Mouse (Mus musculus): ENCODE data around the gene Galnt10. TPM values are rescaled to one million over a fixed set of nuclear protein-coding genes. Genes with fewer than 3 reads are reported as not detected.
A peak's percentile ranks its signal among the peaks of the same experiment; 100 is the strongest.

Galnt10 gene
- total and polyA plus RNA-seq, 3 experiments = 0.07 to 0.85 TPM; not detected in 1

DNA sequence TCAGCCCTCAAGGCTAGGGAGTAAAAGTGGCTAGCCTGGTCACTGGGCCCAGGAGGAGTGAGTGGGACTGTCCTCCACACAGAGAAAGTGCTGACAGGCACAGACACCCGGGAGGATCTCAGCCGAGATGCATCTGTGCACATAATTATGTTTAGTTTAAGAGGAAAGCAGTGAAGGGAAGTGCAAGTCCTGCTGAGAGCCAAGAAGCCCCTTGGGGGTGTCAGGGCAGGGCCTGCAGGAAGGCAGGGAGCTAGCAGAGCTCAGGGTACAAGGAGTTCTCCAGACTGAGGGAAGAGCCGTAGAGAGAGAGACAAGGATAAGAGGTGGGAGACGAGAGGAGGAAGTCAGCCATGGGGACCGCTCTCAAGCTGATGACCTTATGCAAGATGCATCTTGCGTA lies 130.6 kb downstream of the Galnt10 start:
- no peak for DNase-seq (ENCODE audit: extremely low read depth)
- in situ Hi-C loops (cut with MboI; ENCODE audit: low pct_ligation_motif_present, low pct_unique_long_range_greater_than_20kb, low sequenced_read_pairs) (no loop called here), dilution Hi-C loops (cut with MboI; ENCODE audit: extremely low pct_ligation_motif_present, extremely low pct_unique_long_range_greater_than_20kb, low sequenced_read_pairs) (no loop called here)
- Histone ChIP-seq H3K36me3 (replicated peaks in 1 of 2; ENCODE audit: control insufficient read depth in 1 of 2, insufficient read depth in 1 of 2, low read length in 1 of 2) (no peaks in the 10 kb centered on the region), H3K9me3 (replicated peaks; ENCODE audit: low read length) (no peaks in the 10 kb centered on the region), H3K79me2 (replicated peaks; ENCODE audit: control insufficient read depth, extremely low read depth, insufficient read depth, poor library complexity, severe bottlenecking) (no peaks in the 10 kb centered on the region), H3K4me1 (ENCODE audit: control insufficient read depth in 1 of 2, insufficient read depth in 2 of 2) (peaks cover 0 to 4% of the 10 kb centered on the region in 2 experiments; a peak in 1 of 4 replicates), H3K4me3 (replicated peaks in 1 of 3; ENCODE audit: low read depth in 2 of 3, low read length in 2 of 3, poor library complexity in 1 of 3) (no peak overlapping the region), H3K27me3 (replicated peaks) (peaks cover 96% of the 10 kb centered on the region), H3K4me2 (ENCODE audit: insufficient read depth, low read depth, poor library complexity, severe bottlenecking) (no peak overlapping the region), H3K27ac (ENCODE audit: insufficient read depth, low read depth) (no peak overlapping the region), H3K9ac (ENCODE audit: insufficient read depth, low read depth) (no peak overlapping the region)
- no peak for TF ChIP-seq CHD2 (IDR thresholded peaks at IDR 0.05; ENCODE audit: low read length)
- TF ChIP-seq EP300 (IDR thresholded peaks at IDR 0.05; ENCODE audit: low read length) = no peak

DNA sequence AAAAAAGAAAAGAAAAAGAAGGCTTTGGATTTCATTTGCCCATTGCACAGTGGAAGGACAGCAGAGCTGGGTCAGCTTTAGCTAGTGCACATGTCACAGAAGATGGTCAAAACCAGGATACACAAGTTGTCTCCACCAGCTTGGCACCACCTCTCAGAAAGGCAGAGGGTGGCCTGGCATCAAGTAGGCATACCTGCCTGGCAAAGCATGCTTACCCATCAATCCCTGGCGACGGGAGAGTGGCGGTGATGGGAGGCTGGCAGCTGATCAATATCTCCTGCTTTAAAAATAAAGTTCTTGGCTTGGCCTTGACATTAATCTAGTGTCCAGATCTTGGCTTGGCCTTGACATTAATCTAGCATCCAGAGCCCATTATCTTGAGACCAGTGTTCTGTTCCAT lies 131.3 kb downstream of the Galnt10 start:
- in situ Hi-C loops (cut with MboI; ENCODE audit: low pct_ligation_motif_present, low pct_unique_long_range_greater_than_20kb, low sequenced_read_pairs) = no loop called here
- Histone ChIP-seq H3K4me3 (replicated peaks in 1 of 3; ENCODE audit: low read depth in 2 of 3, low read length in 2 of 3, poor library complexity in 1 of 3) (no peak overlapping the region), H3K4me1 (ENCODE audit: control insufficient read depth in 1 of 2, insufficient read depth in 2 of 2) (no peaks in the 10 kb centered on the region), H3K9me3 (replicated peaks; ENCODE audit: low read length) (no peaks in the 10 kb centered on the region), H3K79me2 (replicated peaks; ENCODE audit: control insufficient read depth, extremely low read depth, insufficient read depth, poor library complexity, severe bottlenecking) (no peaks in the 10 kb centered on the region), H3K9ac (ENCODE audit: insufficient read depth, low read depth) (no peak overlapping the region), H3K36me3 (replicated peaks in 1 of 2; ENCODE audit: control insufficient read depth in 1 of 2, insufficient read depth in 1 of 2, low read length in 1 of 2) (no peaks in the 10 kb centered on the region), H3K27me3 (replicated peaks) (peaks cover 96% of the 10 kb centered on the region), H3K27ac (ENCODE audit: insufficient read depth, low read depth) (no peak overlapping the region), H3K4me2 (ENCODE audit: insufficient read depth, low read depth, poor library complexity, severe bottlenecking) (no peak overlapping the region)
- dilution Hi-C loops (cut with MboI; ENCODE audit: extremely low pct_ligation_motif_present, extremely low pct_unique_long_range_greater_than_20kb, low sequenced_read_pairs) = no loop called here
- TF ChIP-seq MYC (IDR thresholded peaks at IDR 0.05; ENCODE audit: low read depth, low read length) = no peak
- no peak for TF ChIP-seq MEF2A (IDR thresholded peaks at IDR 0.05; ENCODE audit: borderline replicate concordance, low read depth, low read length)
- TF ChIP-seq TCF12 (IDR thresholded peaks at IDR 0.05; ENCODE audit: low read depth, low read length) = no peak
- TF ChIP-seq SIN3A (IDR thresholded peaks at IDR 0.05; ENCODE audit: low read length) = no peak
- TF ChIP-seq MXI1 (IDR thresholded peaks at IDR 0.05; ENCODE audit: low read depth, low read length) = no peak
- TF ChIP-seq GABPA (IDR thresholded peaks at IDR 0.05; ENCODE audit: insufficient replicate concordance, low read depth, low read length) = no peak
- no peak for TF ChIP-seq UBTF (IDR thresholded peaks at IDR 0.05; ENCODE audit: low read depth, low read length)
- no peak for DNase-seq (ENCODE audit: extremely low read depth)

DNA sequence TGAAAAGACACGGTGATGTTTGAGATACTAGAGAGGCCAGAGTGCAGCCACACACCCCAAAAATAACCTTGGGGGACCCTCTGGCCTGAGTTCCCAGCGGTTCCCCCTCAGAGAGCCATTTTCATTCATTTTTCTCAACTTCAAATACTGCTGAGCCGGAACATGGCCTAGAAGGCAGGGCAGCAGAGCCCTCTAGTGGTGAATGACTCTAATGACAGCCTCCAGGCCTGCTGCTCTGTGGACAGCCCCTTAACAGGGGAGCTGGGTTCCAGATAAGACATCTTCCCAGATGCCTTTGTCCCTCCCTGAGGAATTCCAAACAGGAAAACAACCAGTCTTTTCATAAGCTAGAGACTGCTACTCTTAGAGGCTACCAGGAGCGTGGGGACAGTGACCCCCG lies 133.1 kb downstream of the Galnt10 start:
- H3K27ac ChIP-seq (ENCODE audit: insufficient read depth, low read depth) = no peak overlapping the region
- no peak overlapping the region for H3K4me2 ChIP-seq (ENCODE audit: insufficient read depth, low read depth, poor library complexity, severe bottlenecking)
- H3K9ac ChIP-seq (ENCODE audit: insufficient read depth, low read depth) = no peak overlapping the region
- dilution Hi-C loops (cut with MboI; ENCODE audit: extremely low pct_ligation_motif_present, extremely low pct_unique_long_range_greater_than_20kb, low sequenced_read_pairs) = no loop called here
- in situ Hi-C loops (cut with MboI; ENCODE audit: low pct_ligation_motif_present, low pct_unique_long_range_greater_than_20kb, low sequenced_read_pairs) = no loop called here
- no peaks in the 10 kb centered on the region for H3K36me3 ChIP-seq (replicated peaks in 1 of 2; ENCODE audit: control insufficient read depth in 1 of 2, insufficient read depth in 1 of 2, low read length in 1 of 2)
- H3K27me3 ChIP-seq (replicated peaks) = peaks cover 93% of the 10 kb centered on the region
- H3K79me2 ChIP-seq (replicated peaks; ENCODE audit: control insufficient read depth, extremely low read depth, insufficient read depth, poor library complexity, severe bottlenecking) = no peaks in the 10 kb centered on the region
- no peak overlapping the region for H3K4me3 ChIP-seq (replicated peaks in 1 of 3; ENCODE audit: low read depth in 2 of 3, low read length in 2 of 3, poor library complexity in 1 of 3)
- H3K9me3 ChIP-seq (replicated peaks; ENCODE audit: low read length) = no peaks in the 10 kb centered on the region
- H3K4me1 ChIP-seq (ENCODE audit: control insufficient read depth in 1 of 2, insufficient read depth in 2 of 2) = no peaks in the 10 kb centered on the region
- peak; percentile 74 for DNase-seq (ENCODE audit: extremely low read depth)
- TF ChIP-seq MAX (IDR thresholded peaks at IDR 0.05; ENCODE audit: low read length) = no peak
- TF ChIP-seq IRF4 (IDR thresholded peaks at IDR 0.05; ENCODE audit: low read depth, low read length) = peak; percentile 64; the same call in 1 of the 2 replicates
- TF ChIP-seq RAD21 (IDR thresholded peaks at IDR 0.05; ENCODE audit: low read depth, low read length) = peak; percentile 99
- TF ChIP-seq USF1 (IDR thresholded peaks at IDR 0.05; ENCODE audit: low read depth, low read length) = no peak
- TF ChIP-seq KAT2A (IDR thresholded peaks at IDR 0.05; ENCODE audit: insufficient replicate concordance, low read length) = no peak
- no peak for TF ChIP-seq NRF1 (IDR thresholded peaks at IDR 0.05; ENCODE audit: low read depth, low read length)
- TF ChIP-seq USF2 (conservative IDR thresholded peaks at IDR 0.05; ENCODE audit: low read depth, low read length) = no peak
- no peak for TF ChIP-seq PAX5 (IDR thresholded peaks at IDR 0.05; ENCODE audit: low read length)
- TF ChIP-seq SIN3A (IDR thresholded peaks at IDR 0.05; ENCODE audit: low read length) = 0 out of 2 replicates have a peak, but pooled peaks have one; percentile 38
- no peak for TF ChIP-seq ZNF384 (IDR thresholded peaks at IDR 0.05; ENCODE audit: low read depth, low read length)
- no peak for TF ChIP-seq JUN (IDR thresholded peaks at IDR 0.05; ENCODE audit: insufficient read depth, low read depth, low read length)
- TF ChIP-seq RCOR1 (conservative IDR thresholded peaks at IDR 0.05; ENCODE audit: low read depth, low read length) = no peak
- 0 out of 2 replicates have a peak, but pooled peaks have one; percentile 74 for TF ChIP-seq MAFK (IDR thresholded peaks at IDR 0.05; ENCODE audit: insufficient replicate concordance, low read length)
- peak; percentile 19; the same call in 1 of the 2 replicates for TF ChIP-seq MAZ (IDR thresholded peaks at IDR 0.05; ENCODE audit: low read depth, low read length)
- TF ChIP-seq POLR2A (IDR thresholded peaks at IDR 0.05; ENCODE audit: low read depth, low read length) = no peak
- TF ChIP-seq POLR2AphosphoS2 (IDR thresholded peaks at IDR 0.05; ENCODE audit: low read depth, low read length) = no peak
- TF ChIP-seq CHD2 (IDR thresholded peaks at IDR 0.05; ENCODE audit: low read length) = no peak
- TF ChIP-seq GABPA (IDR thresholded peaks at IDR 0.05; ENCODE audit: insufficient replicate concordance, low read depth, low read length) = no peak
- no peak for TF ChIP-seq UBTF (IDR thresholded peaks at IDR 0.05; ENCODE audit: low read depth, low read length)
- no peak for TF ChIP-seq HCFC1 (IDR thresholded peaks at IDR 0.05; ENCODE audit: low read depth, low read length)
- TF ChIP-seq CTCF (conservative IDR thresholded peaks at IDR 0.05 in 1 of 2, IDR thresholded peaks at IDR 0.05 in 1 of 2; ENCODE audit: low read depth in 2 of 2, low read length in 2 of 2) = peak; percentile 96 to 98
- peak; percentile 70 for TF ChIP-seq ZC3H11A (IDR thresholded peaks at IDR 0.05; ENCODE audit: low read depth, low read length)
